Comparison of ENCODE assay signal across 7 mouse cellular contexts in genomic region chr13:38657865-38658264, GRCm38 (mm10). TPM values are rescaled to one million over a fixed set of nuclear protein-coding genes. Genes with fewer than 3 reads are reported as not detected.
A peak's percentile ranks its signal among the peaks of the same experiment; 100 is the strongest.
DNase-seq lines count a peak whose midpoint lies in the region; ATAC-seq and TF ChIP-seq lines count a peak whose summit lies in the region.

No protein-coding gene starts in this region.

- DNase-seq in right cerebral cortex, postnatal 4 days = peak; percentile 16
- no peak for DNase-seq in right cerebral cortex, postnatal 25 days
- DNase-seq in forebrain, embryonic 11.5 days (ENCODE audit: low spot score) = no peak
- DNase-seq in liver, embryonic 13.5 days = no peak
- DNase-seq in stomach, postnatal 0 days (ENCODE audit: low spot score) = no peak
- DNase-seq in retina, postnatal 1 day = no peak
- DNase-seq in frontal cortex, postnatal 36 days (ENCODE audit: low spot score in 2 of 2) = no peak

- TF ChIP-seq CTCF in stomach, postnatal 0 days (IDR thresholded peaks at IDR 0.05; ENCODE audit: low read depth) = no peak

- peak overlapping the region; percentile 90 for H3K9ac ChIP-seq in forebrain, embryonic 11.5 days (ENCODE audit: low read length)
- peak overlapping the region; percentile 91 for H3K9ac ChIP-seq in liver, embryonic 13.5 days
- H3K9ac ChIP-seq in stomach, postnatal 0 days (ENCODE audit: low read length) = peak overlapping the region; percentile 79

- peak overlapping the region; percentile 78 for H3K4me2 ChIP-seq in forebrain, embryonic 11.5 days (ENCODE audit: low read depth, low read length, severe bottlenecking)
- peak overlapping the region; percentile 89 for H3K4me2 ChIP-seq in liver, embryonic 13.5 days
- peak overlapping the region; percentile 62 for H3K4me2 ChIP-seq in stomach, postnatal 0 days (replicated peaks; ENCODE audit: low read depth)

- no peak for TF ChIP-seq EP300 in stomach, postnatal 0 days (optimal IDR thresholded peaks at IDR 0.05)

- no peaks in the 10 kb centered on the region for H3K9me3 ChIP-seq in forebrain, embryonic 11.5 days (ENCODE audit: control insufficient read depth, low read length)
- H3K9me3 ChIP-seq in liver, embryonic 13.5 days (replicated peaks) = peaks cover 8% of the 10 kb centered on the region; the same call in 1 of the 2 replicates
- H3K9me3 ChIP-seq in stomach, postnatal 0 days (ENCODE audit: control insufficient read depth, low read length) = no peaks in the 10 kb centered on the region

- peaks cover 6% of the 10 kb centered on the region; the same call in 1 of the 2 replicates for H3K36me3 ChIP-seq in forebrain, embryonic 11.5 days (ENCODE audit: control insufficient read depth, insufficient read depth, low read length)
- peaks cover 36% of the 10 kb centered on the region for H3K36me3 ChIP-seq in liver, embryonic 13.5 days
- H3K36me3 ChIP-seq in stomach, postnatal 0 days (ENCODE audit: control insufficient read depth, insufficient read depth, low read length) = peaks cover 2% of the 10 kb centered on the region; the same call in 1 of the 2 replicates

- no peak overlapping the region for H3K27ac ChIP-seq in forebrain, embryonic 11.5 days (ENCODE audit: low read depth, low read length)
- H3K27ac ChIP-seq in liver, embryonic 13.5 days = peak overlapping the region; percentile 78
- H3K27ac ChIP-seq in stomach, postnatal 0 days (replicated peaks) = no peak overlapping the region

- H3K4me1 ChIP-seq in forebrain, embryonic 11.5 days (replicated peaks; ENCODE audit: control insufficient read depth, insufficient read depth, low read length) = peaks cover 3% of the 10 kb centered on the region; the same call in 1 of the 2 replicates
- peaks cover 38% of the 10 kb centered on the region for H3K4me1 ChIP-seq in liver, embryonic 13.5 days (replicated peaks)
- peaks cover 4% of the 10 kb centered on the region; the same call in 1 of the 2 replicates for H3K4me1 ChIP-seq in stomach, postnatal 0 days (replicated peaks; ENCODE audit: control insufficient read depth, insufficient read depth)

- ATAC-seq in forebrain, embryonic 11.5 days (replicated peaks; ENCODE audit: low FRiP score) = no peak
- no peak for ATAC-seq in liver, embryonic 13.5 days (ENCODE audit: low read depth)
- no peak for ATAC-seq in stomach, postnatal 0 days (ENCODE audit: low FRiP score, low TSS enrichment)

- H3K4me3 ChIP-seq in forebrain, embryonic 11.5 days (ENCODE audit: low read depth, low read length) = peak overlapping the region; percentile 92
- H3K4me3 ChIP-seq in liver, embryonic 13.5 days (replicated peaks) = peak overlapping the region; percentile 85
- H3K4me3 ChIP-seq in stomach, postnatal 0 days (ENCODE audit: low read depth, low read length) = peak overlapping the region; percentile 91

- no peaks in the 10 kb centered on the region for H3K27me3 ChIP-seq in forebrain, embryonic 11.5 days (ENCODE audit: control insufficient read depth, insufficient read depth, low read length)
- no peaks in the 10 kb centered on the region for H3K27me3 ChIP-seq in liver, embryonic 13.5 days
- no peaks in the 10 kb centered on the region for H3K27me3 ChIP-seq in stomach, postnatal 0 days (ENCODE audit: control insufficient read depth, insufficient read depth, low read length)

- WGBS in forebrain, embryonic 11.5 days = 23% methylated on average over 4 of the region's 4 CpGs
- 14% methylated on average over 4 of the region's 4 CpGs for whole genome bisulfite sequencing in liver, embryonic 13.5 days (ENCODE audit: insufficient replicate concordance)
- WGBS in stomach, postnatal 0 days = 32% methylated on average over 4 of the region's 4 CpGs

RNA-seq across cellular contexts. Expression of gene Eef1e1, which starts 1.0 kb away (rescaled TPM):
- 65.6 and 67.9 TPM in 2 replicates for polyA plus RNA-seq in forebrain, embryonic 11.5 days (2014; fragmentation: Nextera tagmentation; extraction: Ambion mirVana)
- 57.1 and 61.2 TPM in 2 replicates for polyA plus RNA-seq in liver, embryonic 13.5 days (2015; fragmentation: Nextera tagmentation; extraction: Ambion mirVana)
- 24.5 and 25.6 TPM in 2 replicates for polyA plus RNA-seq in stomach, postnatal 0 days (2015; fragmentation: Nextera tagmentation; extraction: Ambion mirVana)

RNA-seq across cellular contexts. Expression of gene Bloc1s5, which starts 23.0 kb away (rescaled TPM):
- 22.2 and 25.2 TPM in 2 replicates for polyA plus RNA-seq in forebrain, embryonic 11.5 days (2014; fragmentation: Nextera tagmentation; extraction: Ambion mirVana)
- polyA plus RNA-seq in liver, embryonic 13.5 days (2015; fragmentation: Nextera tagmentation; extraction: Ambion mirVana) = 14.2 and 16.4 TPM in 2 replicates
- 12.2 and 12.5 TPM in 2 replicates for polyA plus RNA-seq in stomach, postnatal 0 days (2015; fragmentation: Nextera tagmentation; extraction: Ambion mirVana)
